Mouse (Mus musculus) erythroid progenitor cell, adult 5-6 weeks (primary cell): ENCODE measurements around the gene Sstr3. TPM values are rescaled to one million over a fixed set of nuclear protein-coding genes. Genes with fewer than 3 reads are reported as not detected.

Experiments
- ATAC-seq: replicated peaks from 2 replicates; pipeline ENCODE4 v1.8.0; 2016; ENCODE audit warnings: moderate number of reproducible peaks, mild to moderate bottlenecking, moderate TSS enrichment, inconsistent platforms; ENCODE audit not compliant: poor library complexity, low FRiP score, severe bottlenecking
- total RNA-seq, 2 experiments: library from RNA; stranded (forward) in 1 of 2; stranded (reverse) in 1 of 2; fragments of 150-400 nt in 1 of 2; fragments of 186-747, 209-891 nt in 1 of 2; gene quantifications; 2 replicates each; pipeline versions ENCODE4 v1.2.3 to v1.2.4; 2015 to 2017; ENCODE audit warnings: low replicate concordance in 2 of 2

Gene Sstr3
- total RNA-seq, 2 experiments from 2014 or later: not detected

DNA sequence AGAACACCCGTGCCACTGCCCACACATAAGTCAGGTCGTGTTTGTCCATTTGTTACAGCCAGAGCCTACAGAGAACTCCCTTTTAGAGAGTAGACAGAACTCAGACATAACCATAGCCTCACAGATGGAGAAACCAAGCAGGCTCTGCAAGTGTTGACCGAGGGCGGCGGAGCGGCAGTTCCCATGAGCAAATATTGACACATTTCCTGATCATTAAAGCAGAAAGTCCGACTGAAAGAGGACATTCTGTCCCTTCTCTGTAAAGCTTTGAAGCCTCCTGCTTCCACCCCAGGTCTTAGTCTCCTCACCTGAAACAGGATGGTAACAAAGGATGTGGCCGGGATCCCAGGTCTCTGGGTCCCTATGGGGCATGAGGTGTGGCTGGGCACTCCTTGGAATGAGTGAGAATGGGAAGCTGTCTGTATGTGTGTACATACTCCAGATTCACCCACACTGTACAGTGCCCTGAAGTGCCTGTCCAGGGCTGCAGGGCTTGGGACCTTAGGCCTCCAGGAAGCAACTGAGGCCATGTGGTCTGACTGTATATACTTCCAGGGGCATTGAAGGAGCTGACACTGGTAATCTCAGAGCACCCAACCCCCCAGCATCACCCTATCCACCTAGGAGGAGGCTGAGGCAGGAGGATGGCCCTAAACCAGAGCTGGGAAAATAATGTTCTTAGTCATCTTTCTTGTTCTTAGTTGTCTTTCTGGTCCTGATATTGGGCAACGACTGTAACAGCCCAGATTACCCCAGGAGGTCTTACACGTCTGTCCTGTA, 11.7 kb downstream of the Sstr3 start:
- ATAC-seq: no peak

DNA sequence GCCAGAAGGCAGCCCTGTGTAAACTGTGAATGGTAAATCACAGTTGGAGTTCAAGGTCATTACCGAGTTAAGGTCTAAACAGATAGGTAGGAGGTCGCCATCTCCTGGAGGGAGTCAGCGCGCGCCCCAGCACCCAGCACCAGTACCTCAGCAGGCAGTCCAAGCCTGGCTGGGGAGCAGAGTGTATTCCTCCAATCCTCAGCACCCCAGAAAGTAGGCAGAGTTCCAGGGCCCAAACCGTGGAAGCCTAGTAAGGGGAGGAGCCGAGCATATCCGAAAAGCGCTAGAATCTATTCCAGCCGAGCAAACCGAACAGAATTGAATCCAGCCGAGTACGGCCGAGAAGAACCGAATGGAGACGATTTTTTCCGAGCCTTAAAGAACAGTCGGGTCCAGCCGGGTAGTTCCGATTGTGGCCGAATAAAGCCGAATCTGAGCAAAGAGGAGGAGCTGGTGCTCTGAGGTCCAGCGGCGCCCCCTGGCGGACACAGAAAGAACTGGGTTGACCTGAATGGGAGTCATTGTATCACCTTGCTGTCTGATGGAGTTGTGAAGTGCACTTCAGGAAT, 12.5 kb downstream of the Sstr3 start:
- ATAC-seq: peak; percentile 43

DNA sequence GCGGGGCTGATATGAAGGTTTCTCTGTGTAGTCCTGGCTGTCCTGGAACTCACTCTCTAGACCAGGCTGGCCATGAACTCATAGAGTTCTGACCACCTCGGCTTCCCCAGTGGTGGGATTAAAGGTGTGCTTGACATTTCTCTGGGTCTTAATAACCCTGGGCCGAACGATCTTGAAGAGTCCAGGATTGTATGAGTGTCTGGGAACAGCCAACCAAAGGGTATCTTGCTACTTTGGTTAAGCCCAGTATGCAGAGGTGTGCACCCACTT, 13.1 kb downstream of the Sstr3 start:
- ATAC-seq: no peak

DNA sequence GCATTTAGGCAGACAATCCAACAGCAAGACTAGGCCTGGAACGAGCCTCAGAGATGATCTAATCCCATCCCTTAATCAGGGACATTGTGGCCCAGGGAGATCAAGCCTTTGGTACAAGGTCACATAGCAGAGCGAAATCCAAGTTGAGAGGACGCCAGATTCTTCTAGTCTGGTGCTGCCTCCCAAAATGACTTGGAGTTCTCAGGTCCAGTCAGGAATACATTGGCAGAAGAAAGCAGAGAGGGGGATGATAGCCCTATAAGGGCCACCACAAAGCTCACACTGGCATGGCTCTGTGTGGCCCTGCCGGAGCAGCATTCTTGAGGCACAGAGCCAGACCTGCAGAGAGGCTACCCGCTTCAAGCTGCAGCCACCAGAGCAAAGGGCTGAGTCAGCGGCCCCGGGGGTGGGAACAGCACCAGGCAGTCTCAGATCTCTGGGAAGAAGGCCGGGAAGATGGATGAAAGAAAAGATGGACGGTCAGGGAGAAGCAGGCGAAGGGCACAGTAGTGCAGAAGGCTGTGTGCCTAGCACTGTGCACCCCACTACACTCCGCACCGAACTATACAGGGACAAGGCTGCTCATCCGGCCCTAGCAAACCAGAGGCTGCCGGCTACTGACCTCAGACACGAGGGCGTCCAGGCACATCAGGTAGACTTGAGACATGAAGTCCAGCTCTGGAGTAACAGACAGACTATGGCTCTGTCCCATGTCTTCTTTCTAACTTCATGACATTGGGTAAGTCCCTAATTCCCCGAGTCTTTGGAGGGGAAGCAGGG, 13.6 kb downstream of the Sstr3 start, which contains the start of gene C1qtnf6:
Gene C1qtnf6 (minus strand): TSS at position 746 of the 780 bp plus-strand sequence.
- no peak for ATAC-seq

DNA sequence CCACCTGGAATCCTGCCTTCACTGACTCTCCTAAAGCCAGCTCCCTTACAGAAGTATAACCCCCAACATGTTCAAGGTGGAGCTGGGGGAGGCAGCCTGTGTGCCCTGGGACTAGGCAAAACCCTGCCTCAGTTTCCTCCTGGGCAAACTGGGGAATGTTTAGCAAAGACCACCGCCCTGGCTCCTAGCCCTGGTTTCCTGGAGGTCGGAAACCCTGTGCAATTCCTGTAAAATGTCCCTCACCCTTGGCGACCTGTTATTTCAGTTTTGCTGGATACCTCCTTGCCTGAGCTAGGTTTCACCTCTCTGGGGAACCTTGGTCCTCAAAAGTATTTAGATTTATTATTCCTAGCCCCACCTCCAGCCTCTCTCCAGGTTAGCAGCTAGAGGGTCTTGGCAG, 14.3 kb downstream of the Sstr3 start:
- no peak for ATAC-seq

DNA sequence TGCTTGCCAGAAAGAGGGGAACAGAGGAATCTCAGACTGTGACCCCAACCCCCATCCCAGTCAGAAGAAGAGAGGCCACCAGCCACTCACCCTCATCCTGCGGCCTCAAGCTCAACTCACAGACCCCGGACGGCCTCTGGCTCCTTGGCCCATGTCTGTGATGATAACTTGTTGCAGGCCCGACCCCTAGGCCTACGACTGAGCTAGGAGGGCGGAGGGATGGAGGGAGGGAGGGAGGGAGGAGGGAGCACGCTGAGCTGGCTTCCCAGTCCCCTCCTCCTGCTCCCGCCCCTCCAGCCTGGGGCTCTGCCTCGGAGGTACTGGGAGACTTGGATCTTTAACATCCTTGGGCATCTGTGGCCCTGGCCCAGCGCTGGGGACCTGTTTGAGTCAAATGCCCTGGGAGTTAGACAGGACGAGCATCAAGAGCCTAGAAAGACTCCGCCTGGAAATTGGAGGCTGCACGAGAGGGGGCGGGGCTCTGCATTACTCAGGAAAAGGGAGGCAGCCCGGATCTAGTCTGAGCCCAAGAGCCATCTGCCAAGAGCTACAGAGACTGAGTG, 15.0 kb downstream of the Sstr3 start:
- no peak for ATAC-seq

DNA sequence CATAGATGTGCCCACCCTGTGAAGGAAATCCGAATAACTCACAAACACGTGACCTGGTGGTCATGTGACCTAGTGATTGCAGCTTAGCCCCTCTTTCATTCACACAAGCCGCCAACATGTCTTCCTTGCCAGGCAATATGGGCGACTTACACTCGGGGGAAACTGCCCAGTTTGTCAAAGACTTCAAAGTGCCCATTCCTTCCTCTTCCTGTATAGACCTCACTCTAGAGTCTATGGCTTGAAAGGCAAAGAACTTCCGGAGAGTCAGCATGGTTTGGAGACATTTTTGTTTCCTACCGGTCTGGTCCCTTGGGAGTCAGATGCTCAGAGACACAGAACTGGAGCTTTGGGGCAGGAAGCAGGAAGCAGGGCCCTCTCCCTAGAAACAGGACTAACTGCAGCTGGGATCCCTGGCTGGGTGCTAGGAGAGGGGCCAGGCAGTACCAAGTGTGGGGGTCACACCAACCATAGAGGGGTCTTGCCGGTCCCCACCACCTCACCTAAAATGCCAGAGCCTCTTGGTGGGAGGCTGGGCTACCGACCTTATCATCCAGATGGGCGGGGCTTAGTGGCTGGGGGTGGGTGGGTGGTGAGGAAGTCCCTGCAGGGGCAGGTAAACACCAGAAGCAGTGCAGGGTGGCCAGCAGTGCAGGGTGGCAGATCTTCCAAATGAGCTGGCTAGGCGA, 15.6 kb downstream of the Sstr3 start:
- ATAC-seq: no peak

DNA sequence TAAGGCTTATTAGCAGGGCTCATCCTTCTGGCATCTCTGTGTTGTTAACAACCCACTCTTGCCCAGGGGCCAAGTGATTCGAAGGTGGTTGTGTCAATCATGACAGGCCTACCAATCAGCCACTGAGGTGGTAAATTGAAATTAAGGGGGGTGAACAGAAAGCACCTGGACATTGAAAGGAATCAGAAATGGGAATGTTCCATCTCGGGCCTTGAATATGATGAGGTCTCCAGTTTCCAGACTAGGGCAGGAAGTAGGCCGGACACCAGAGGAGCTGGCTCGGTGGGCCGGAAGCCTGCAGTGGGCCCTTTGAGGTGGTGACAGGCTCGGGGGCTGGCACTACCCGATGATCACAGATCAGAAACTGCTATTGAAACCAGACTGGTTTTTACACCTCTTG, 16.5 kb downstream of the Sstr3 start:
- no peak for ATAC-seq

DNA sequence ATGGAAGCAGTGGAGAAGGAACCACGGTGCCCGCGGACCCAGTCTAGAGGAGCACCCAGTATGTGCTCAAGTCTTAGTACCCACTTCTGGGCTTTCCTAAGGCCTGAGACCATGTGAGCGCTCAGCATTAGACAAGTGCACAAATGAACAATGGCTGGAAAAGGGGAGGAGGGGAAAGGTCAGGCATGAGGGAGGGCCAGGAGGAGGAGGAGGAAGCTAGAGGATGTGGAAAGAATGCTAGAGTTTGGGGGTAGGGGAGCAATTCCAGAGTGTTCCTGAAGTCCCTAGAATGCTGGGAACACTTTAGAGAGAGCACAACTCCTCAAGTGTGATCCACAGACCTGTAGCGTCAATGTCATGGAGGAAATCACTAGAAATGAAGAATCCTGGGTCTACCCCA, 20.3 kb downstream of the Sstr3 start:
- no peak for ATAC-seq

DNA sequence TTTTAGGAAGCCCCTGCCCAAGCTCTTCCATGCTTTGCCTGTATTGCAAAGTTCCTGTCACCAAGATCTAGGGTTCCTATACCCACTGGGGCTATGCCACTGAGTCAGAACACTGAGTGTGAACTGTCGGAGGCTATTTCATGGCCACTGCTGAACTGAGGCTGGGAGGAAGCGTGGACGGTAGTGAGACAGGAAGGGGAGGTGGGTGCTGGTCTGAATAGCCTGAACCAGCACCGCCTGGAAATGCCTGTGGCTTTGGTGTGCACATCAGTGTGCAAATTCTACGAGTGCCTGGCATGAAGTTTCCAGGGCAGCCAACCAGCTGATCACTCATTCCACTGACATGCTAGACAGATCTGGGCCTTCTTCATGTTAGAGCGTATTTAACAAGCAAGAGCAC, 22.6 kb downstream of the Sstr3 start:
- no peak for ATAC-seq

DNA sequence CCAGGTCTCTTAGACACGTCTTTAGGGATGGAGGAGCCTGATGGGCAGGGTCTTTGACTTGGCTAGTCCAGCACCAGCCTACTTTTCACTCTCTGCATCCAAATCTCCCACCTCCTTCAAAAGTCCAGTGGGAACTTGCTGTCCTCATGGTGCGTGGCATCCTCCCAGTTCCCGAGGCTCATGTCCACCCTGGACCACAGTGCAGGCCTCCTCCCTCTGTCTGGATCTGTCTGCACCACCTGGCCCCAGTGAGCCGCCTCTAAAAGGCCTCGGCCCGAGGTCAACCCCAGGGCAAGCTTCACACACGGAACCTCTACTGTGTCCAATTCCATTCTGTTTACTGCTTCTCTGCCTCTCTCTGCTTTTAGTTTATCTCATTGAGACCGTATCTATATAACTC, 23.2 kb downstream of the Sstr3 start:
- no peak for ATAC-seq

DNA sequence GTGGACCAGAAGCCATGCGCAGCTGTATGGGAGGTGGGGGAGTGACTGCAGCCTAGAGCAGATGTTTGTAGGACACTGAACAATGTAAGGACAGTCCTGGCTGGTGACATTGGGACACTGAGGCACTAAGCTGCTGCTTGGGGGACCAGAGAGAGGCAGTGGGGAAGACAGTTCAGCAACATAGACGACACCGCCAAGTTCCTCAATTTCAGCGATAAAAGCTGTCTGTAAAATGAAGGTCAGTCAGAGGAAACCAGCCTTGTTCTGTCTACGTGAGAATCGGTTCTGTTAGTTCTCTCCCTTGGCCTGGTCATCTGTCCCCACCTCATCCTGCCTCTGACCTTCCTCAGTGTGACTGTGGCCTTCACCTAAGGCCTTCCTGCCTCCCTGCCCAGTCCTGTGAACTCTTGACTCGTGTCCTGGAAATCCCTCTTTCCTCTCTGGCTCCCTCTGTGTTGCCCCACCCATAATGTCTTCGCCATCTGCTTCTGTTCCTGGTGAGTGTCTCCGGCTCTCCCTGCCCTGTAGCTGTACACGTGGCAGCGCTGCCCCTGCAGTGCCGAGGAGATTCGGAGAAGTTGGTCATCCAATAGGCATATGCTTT, 24.3 kb downstream of the Sstr3 start:
- no peak for ATAC-seq

DNA sequence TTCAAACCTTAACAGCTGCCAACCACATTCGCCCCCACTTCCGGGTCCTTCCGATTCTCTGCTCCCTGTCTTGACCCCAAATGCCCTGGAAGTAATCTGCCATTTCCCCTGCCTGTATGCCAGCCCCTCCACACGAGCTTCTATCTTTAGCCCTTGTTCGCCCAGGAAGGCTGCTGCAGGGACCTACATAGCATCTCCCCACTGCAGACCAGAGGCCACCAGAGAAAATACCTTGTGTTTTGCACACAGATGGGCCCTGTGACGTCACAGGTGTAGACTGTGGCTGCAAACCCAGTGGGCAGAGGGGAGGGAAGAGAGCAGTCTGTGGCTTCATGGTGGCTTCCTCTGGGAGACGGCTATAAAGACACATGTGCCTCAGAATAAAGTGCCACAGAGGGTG, 26.3 kb downstream of the Sstr3 start:
- ATAC-seq: no peak

DNA sequence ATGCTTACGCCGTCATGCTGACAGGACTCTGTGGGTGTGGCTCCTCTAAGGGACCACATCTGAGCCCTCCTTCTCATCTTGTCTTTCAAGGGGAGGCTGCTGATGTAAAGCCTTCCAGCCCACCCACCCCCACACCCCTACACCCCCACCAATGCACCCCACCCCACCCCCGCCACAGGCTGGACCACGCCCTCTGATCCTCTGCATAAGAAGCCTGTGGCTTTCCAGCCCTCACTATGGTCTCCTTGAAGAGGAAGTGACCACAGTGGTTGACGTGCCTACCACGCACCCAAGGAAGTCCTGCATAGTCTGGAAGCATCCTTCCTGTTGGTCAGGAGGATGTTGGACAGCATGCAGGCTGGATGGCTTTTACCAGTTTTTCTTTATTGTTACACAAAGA, 28.7 kb downstream of the Sstr3 start:
- no peak for ATAC-seq

DNA sequence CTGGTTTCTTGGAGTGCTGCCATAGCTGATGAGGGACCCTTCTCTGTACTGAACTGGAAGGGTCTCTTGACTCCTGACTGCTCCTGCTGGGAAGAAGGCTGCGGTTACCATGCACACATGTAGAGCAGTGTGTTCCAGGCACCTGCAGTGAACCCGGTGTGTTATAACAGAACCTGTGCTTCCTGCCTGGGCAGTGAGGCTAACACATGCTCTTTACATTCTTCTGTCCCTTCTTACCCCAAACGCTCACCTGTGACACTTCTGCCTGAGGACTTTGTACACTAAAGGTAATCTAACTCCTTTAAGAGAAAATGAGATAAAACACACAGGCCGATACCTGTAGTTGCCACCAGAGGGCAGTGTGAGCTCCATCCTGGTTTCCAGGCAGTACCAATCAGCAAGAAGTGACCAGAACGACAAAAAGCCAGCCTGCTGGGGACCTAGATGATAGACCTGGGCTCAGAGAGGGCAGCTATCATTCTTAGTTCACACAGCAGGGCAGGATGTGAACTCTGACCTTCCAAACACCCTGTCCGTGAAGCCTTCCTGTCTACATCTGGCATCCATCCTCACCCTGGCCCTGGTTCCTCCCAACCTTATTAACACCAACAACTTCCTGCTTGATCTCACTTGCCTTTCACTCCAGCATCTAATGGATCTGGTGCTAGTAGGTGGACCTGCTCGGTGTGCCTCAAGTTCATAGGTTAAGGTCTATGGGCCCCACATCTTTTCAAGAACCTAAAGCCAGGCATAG, 29.9 kb downstream of the Sstr3 start:
- peak; percentile 60; the same call in 1 of the 2 replicates for ATAC-seq

DNA sequence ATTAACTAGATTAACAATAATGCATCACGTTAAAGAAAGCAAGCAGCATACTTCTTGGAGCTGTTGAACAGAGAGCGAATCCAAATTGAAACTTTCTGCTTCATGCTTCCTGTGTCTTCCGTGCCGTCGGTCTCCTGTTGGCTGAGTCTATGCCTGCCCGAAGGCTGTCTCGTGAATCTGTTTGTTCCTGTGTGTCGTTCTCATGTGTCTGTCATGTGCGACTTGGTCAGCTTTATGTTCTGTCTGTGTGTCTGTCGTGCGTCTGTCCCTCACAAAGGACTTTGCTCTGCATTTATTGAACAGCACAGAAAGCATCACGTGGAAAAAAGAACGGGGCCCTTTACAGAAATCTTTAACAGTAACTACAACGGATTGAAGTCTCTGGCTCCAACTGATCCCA, 31.5 kb downstream of the Sstr3 start:
- ATAC-seq: no peak

DNA sequence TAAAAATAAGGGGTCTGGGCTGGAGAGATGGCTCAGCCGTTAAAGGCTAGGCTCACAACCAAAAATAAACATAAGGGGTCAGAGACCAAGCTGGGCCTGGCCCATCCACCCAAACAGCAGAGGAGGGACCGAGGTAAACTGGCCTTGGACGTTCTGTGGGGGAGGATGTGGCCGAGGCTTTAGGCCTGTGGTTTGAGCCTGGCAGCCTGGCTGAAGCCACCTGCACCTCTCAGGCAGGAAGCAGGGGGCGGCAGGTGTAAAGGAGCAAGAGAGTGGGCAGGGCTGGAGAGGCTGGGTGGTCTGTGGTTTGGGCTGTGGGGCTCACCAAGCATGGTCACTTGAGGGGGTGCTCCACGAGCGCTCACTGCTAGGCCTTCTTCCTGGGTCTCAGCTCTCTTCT, 32.5 kb downstream of the Sstr3 start:
- ATAC-seq: no peak

DNA sequence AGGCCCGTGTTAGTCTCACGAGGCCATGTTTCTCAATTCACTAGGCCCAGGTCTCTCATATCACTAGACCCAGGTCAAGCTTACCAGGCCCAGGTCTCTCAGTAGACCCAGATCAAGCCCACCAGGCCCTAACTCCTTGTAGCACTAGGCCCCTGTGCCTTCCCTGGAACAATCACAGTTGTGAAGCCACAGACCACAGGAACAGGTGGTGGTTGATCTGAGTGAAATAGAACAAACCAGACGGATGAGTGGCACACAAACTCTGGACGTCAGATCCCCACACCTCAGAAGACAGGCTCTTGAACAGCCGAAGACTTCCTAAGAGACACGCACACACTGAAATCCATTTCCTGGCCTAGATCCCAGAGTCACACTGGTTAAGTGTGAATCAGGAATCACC, 33.7 kb downstream of the Sstr3 start:
- ATAC-seq: no peak

DNA sequence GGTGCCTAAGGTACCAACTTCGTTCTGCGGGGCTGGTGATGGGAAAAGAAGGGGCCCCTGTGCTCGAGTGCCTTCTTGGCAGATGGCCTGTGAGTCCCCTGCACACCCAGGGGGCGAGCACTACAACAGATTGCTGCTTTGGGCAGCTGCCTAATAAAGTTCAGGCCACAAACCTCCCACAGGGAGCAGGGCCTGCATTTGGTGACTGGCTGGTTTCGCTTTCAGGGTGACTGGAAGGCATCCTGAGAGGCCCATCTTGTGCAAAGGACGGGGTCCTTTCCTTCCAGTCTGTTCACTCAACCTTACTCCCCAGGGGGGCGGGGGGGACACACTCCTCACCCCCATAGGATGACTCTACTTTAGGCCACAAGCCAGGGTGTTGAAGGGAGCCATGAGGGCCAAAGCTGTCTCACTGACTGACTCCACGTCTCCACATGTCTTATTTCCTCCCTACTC, 34.3 kb downstream of the Sstr3 start:
- ATAC-seq: no peak
